ENCODE assay signal across 12 mouse cellular contexts in the genomic region with DNA sequence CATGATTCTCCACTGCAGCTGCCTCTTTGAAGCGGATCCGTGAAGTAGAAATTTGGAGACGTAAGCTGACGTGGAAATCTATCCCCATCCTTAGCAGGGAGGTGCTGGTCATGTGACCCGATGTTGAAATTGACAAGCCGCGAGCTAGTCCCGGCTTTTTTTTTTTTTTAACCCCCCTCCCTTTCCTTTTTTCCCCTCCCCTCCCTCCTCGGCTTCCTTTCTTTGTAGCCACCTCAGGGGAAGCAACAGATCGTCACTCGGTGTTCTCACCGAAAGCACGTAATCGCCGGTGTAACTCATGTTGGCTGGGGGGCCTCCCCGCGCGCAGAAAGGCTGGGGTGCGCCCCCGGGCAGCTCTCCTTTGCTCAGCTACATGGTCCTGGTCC. TPM values are rescaled to one million over a fixed set of nuclear protein-coding genes. Genes with fewer than 3 reads are reported as not detected.
DNase-seq lines count a peak whose midpoint lies in the region; ATAC-seq and TF ChIP-seq lines count a peak whose summit lies in the region.
"Had no signal": no experiment of that assay in that cellular context is flagged by ENCODE, and none has a peak within 500 bp of the region (broad histone marks: within the 10 kb centered on the region; RNA-seq: fewer than 3 reads in every experiment).

Gene Hoxa11, minus strand, starts transcription at position 54 of the 386 bp plus-strand sequence.

- ATAC-seq in forebrain, embryonic 11.5 days (replicated peaks; ENCODE audit: low FRiP score): no peak
- no peak for ATAC-seq in forebrain, embryonic 13.5 days
- ATAC-seq in lung, embryonic 15.5 days (ENCODE audit: borderline replicate concordance, extremely low read depth, low FRiP score, low TSS enrichment): no peak
- ATAC-seq in kidney, postnatal 0 days (replicated peaks; ENCODE audit: low FRiP score, low read depth): peak; percentile 8
- ATAC-seq in stomach, embryonic 15.5 days (ENCODE audit: insufficient read depth, low FRiP score, low read depth): no peak

- peaks cover 98% of the 10 kb centered on the region for H3K27me3 ChIP-seq in forebrain, embryonic 11.5 days (ENCODE audit: control insufficient read depth, insufficient read depth, low read length)
- H3K27me3 ChIP-seq in forebrain, embryonic 13.5 days: peaks cover 100% of the 10 kb centered on the region
- H3K27me3 ChIP-seq in lung, embryonic 15.5 days: peaks cover 99% of the 10 kb centered on the region
- no peaks in the 10 kb centered on the region for H3K27me3 ChIP-seq in kidney, postnatal 0 days (ENCODE audit: insufficient read depth, low read length)
- H3K27me3 ChIP-seq in stomach, embryonic 15.5 days (replicated peaks): peaks cover 97% of the 10 kb centered on the region

- peak; percentile 52 for DNase-seq in forebrain, embryonic 11.5 days (ENCODE audit: low spot score)
- no peak for DNase-seq in lung, postnatal 25 days (ENCODE audit: low spot score)
- DNase-seq in kidney, postnatal 0 days (ENCODE audit: low spot score): peak; percentile 95
- no peak for DNase-seq in ovary, adult 18-20 months (ENCODE audit: low spot score)
- no peak for DNase-seq in left cerebral cortex, adult 11 months (ENCODE audit: low spot score)
- DNase-seq: cerebellum, adult 11-12 months had no signal

- no peak within 1 kb of the TSS for H3K27ac ChIP-seq in forebrain, embryonic 11.5 days (ENCODE audit: low read depth, low read length)
- no peak within 1 kb of the TSS for H3K27ac ChIP-seq in forebrain, embryonic 13.5 days
- no peak within 1 kb of the TSS for H3K27ac ChIP-seq in lung, embryonic 15.5 days
- H3K27ac ChIP-seq in kidney, postnatal 0 days: peak within 1 kb of the TSS; percentile 88
- no peak within 1 kb of the TSS for H3K27ac ChIP-seq in stomach, embryonic 15.5 days
- H3K27ac ChIP-seq: hindbrain, embryonic 15.5 days; liver, embryonic 15.5 days had no signal

- no peak within 1 kb of the TSS for H3K9ac ChIP-seq in forebrain, embryonic 11.5 days (ENCODE audit: low read length)
- H3K9ac ChIP-seq in forebrain, embryonic 13.5 days: no peak within 1 kb of the TSS
- H3K9ac ChIP-seq in lung, embryonic 15.5 days: no peak within 1 kb of the TSS
- peak within 1 kb of the TSS; percentile 93 for H3K9ac ChIP-seq in kidney, postnatal 0 days (ENCODE audit: low read depth, low read length)
- no peak within 1 kb of the TSS for H3K9ac ChIP-seq in stomach, embryonic 15.5 days
- H3K9ac ChIP-seq: hindbrain, embryonic 15.5 days; liver, embryonic 15.5 days had no signal

- H3K4me1 ChIP-seq in forebrain, embryonic 11.5 days (replicated peaks; ENCODE audit: control insufficient read depth, insufficient read depth, low read length): 0 out of 2 replicates have a peak, but pooled peaks cover 3% of the 10 kb centered on the region
- no peaks in the 10 kb centered on the region for H3K4me1 ChIP-seq in forebrain, embryonic 13.5 days
- H3K4me1 ChIP-seq in lung, embryonic 15.5 days: peaks cover 12% of the 10 kb centered on the region; the same call in 1 of the 2 replicates
- peaks cover 22% of the 10 kb centered on the region for H3K4me1 ChIP-seq in kidney, postnatal 0 days (replicated peaks; ENCODE audit: insufficient read depth, low read length)
- H3K4me1 ChIP-seq in stomach, embryonic 15.5 days: peaks cover 12% of the 10 kb centered on the region
- H3K4me1 ChIP-seq: hindbrain, embryonic 15.5 days; liver, embryonic 15.5 days had no signal

- WGBS in forebrain, embryonic 11.5 days: under 1% methylated on average over 20 of the region's 20 CpGs
- 1% methylated on average over 20 of the region's 20 CpGs for WGBS in forebrain, embryonic 13.5 days
- WGBS in lung, embryonic 15.5 days: 1% methylated on average over 20 of the region's 20 CpGs
- WGBS in kidney, postnatal 0 days: 1% methylated on average over 20 of the region's 20 CpGs
- WGBS in stomach, embryonic 15.5 days: 2% methylated on average over 20 of the region's 20 CpGs

- no peak within 1 kb of the TSS for H3K4me2 ChIP-seq in forebrain, embryonic 11.5 days (ENCODE audit: low read depth, low read length, severe bottlenecking)
- no peak within 1 kb of the TSS for H3K4me2 ChIP-seq in forebrain, embryonic 13.5 days
- H3K4me2 ChIP-seq in lung, embryonic 15.5 days: no peak within 1 kb of the TSS; the same call in 1 of the 2 replicates
- peak within 1 kb of the TSS; percentile 90 for H3K4me2 ChIP-seq in kidney, postnatal 0 days (ENCODE audit: low read length)
- 0 out of 2 replicates have a peak within 1 kb of the TSS, but pooled peaks have one; percentile 10 for H3K4me2 ChIP-seq in stomach, embryonic 15.5 days
- H3K4me2 ChIP-seq: hindbrain, embryonic 15.5 days; liver, embryonic 15.5 days had no signal

- H3K9me3 ChIP-seq in forebrain, embryonic 11.5 days (ENCODE audit: control insufficient read depth, low read length): no peaks in the 10 kb centered on the region
- no peaks in the 10 kb centered on the region for H3K9me3 ChIP-seq in forebrain, embryonic 13.5 days (replicated peaks)
- H3K9me3 ChIP-seq in lung, embryonic 15.5 days: no peaks in the 10 kb centered on the region
- no peaks in the 10 kb centered on the region for H3K9me3 ChIP-seq in kidney, postnatal 0 days (replicated peaks; ENCODE audit: low read length)
- H3K9me3 ChIP-seq in stomach, embryonic 15.5 days: no peaks in the 10 kb centered on the region
- H3K9me3 ChIP-seq: hindbrain, embryonic 15.5 days; liver, embryonic 15.5 days had no signal

- TF ChIP-seq CTCF in kidney, postnatal 0 days (IDR thresholded peaks at IDR 0.05; ENCODE audit: low read depth): no peak

- H3K4me3 ChIP-seq in forebrain, embryonic 11.5 days (ENCODE audit: low read depth, low read length): no peak within 1 kb of the TSS
- H3K4me3 ChIP-seq in forebrain, embryonic 13.5 days: no peak within 1 kb of the TSS
- peak within 1 kb of the TSS; percentile 8; the same call in 1 of the 2 replicates for H3K4me3 ChIP-seq in lung, embryonic 15.5 days
- peak within 1 kb of the TSS; percentile 72 for H3K4me3 ChIP-seq in kidney, postnatal 0 days (replicated peaks; ENCODE audit: low read depth, low read length)
- H3K4me3 ChIP-seq in stomach, embryonic 15.5 days (replicated peaks): peak within 1 kb of the TSS; percentile 20; the same call in 1 of the 2 replicates
- H3K4me3 ChIP-seq: hindbrain, embryonic 15.5 days; liver, embryonic 15.5 days had no signal

- no peaks in the 10 kb centered on the region for H3K36me3 ChIP-seq in forebrain, embryonic 11.5 days (ENCODE audit: control insufficient read depth, insufficient read depth, low read length)
- H3K36me3 ChIP-seq in forebrain, embryonic 13.5 days (ENCODE audit: poor library complexity, severe bottlenecking): no peaks in the 10 kb centered on the region
- no peaks in the 10 kb centered on the region for H3K36me3 ChIP-seq in lung, embryonic 15.5 days
- H3K36me3 ChIP-seq in kidney, postnatal 0 days (ENCODE audit: insufficient read depth, low read length): no peaks in the 10 kb centered on the region
- H3K36me3 ChIP-seq in stomach, embryonic 15.5 days: no peaks in the 10 kb centered on the region
- H3K36me3 ChIP-seq: hindbrain, embryonic 15.5 days; liver, embryonic 15.5 days had no signal

RNA-seq across cellular contexts. Expression of gene Hoxa11, which starts in this region (rescaled TPM):
- polyA plus RNA-seq in forebrain, embryonic 11.5 days (2014; fragmentation: Nextera tagmentation; extraction: Ambion mirVana): not detected in 2 replicates
- polyA plus RNA-seq in forebrain, embryonic 13.5 days (2015; fragmentation: Nextera tagmentation; extraction: Ambion mirVana): 0.12 TPM in 1 of 2 replicates, not detected in the other
- not detected in 2 replicates for polyA plus RNA-seq in lung, embryonic 15.5 days (2015; fragmentation: Nextera tagmentation; extraction: Ambion mirVana)
- polyA plus RNA-seq in kidney, postnatal 0 days (2015; fragmentation: Nextera tagmentation; extraction: Ambion mirVana): 24.7 and 27.7 TPM in 2 replicates
- polyA plus RNA-seq in stomach, embryonic 15.5 days (2015; fragmentation: Nextera tagmentation; extraction: Ambion mirVana): 0.18 and 0.59 TPM in 2 replicates
- polyA plus RNA-seq: hindbrain, embryonic 15.5 days; liver, embryonic 15.5 days; spleen, adult 2 months had no signal

Comparison
In these comparisons a context has a peak if more than half of its experiments do, and no peak if none do; other contexts are left out.
1. RNA of gene Hoxa11 (polyA plus RNA-seq): 24.7 to 27.7 TPM in kidney, postnatal 0 days; 0.18 to 0.59 TPM in stomach, embryonic 15.5 days, 0.12 TPM in forebrain, embryonic 13.5 days, not detected in forebrain, embryonic 11.5 days and not detected in lung, embryonic 15.5 days; every median in the first group is over 10 times any median in the second.
2. Peak in DNase-seq in forebrain, embryonic 11.5 days; RNA of the gene not detected or under 1 TPM.
3. H3K4me2 ChIP-seq: peak in kidney, postnatal 0 days (single experiment) and stomach, embryonic 15.5 days (single experiment); none in forebrain, embryonic 11.5 days (single experiment), forebrain, embryonic 13.5 days (single experiment) and lung, embryonic 15.5 days (single experiment).
4. H3K4me3 ChIP-seq: peak in lung, embryonic 15.5 days (single experiment), kidney, postnatal 0 days (single experiment) and stomach, embryonic 15.5 days (single experiment); none in forebrain, embryonic 11.5 days (single experiment) and forebrain, embryonic 13.5 days (single experiment).